Mouse (Mus musculus): Measurements from ENCODE around the gene Zglp1. TPM values are rescaled to one million over a fixed set of nuclear protein-coding genes. Genes with fewer than 3 reads are reported as not detected.

Zglp1 gene
- polyA plus RNA-seq, 1 experiment from 2014 or later = 2.4 TPM

GRCm38 (mm10) chr9:21027774-21028290, 39.1 kb downstream of the Zglp1 start:
- WGBS = 42% methylated on average over 8 of the region's 8 CpGs
- H3K27ac ChIP-seq (replicated peaks; ENCODE audit: low read depth, low read length) = no peak overlapping the region
- ATAC-seq (ENCODE audit: insufficient number of reproducible peaks, low FRiP score, low TSS enrichment, low read depth) = no peak
- no peak overlapping the region for H3K4me3 ChIP-seq (ENCODE audit: low read depth, low read length)
- H3K4me1 ChIP-seq (ENCODE audit: control insufficient read depth, insufficient read depth, low read length) = peaks cover 9% of the 10 kb centered on the region
- no peaks in the 10 kb centered on the region for H3K36me3 ChIP-seq (ENCODE audit: control insufficient read depth, insufficient read depth, low read length)
- peaks cover 39% of the 10 kb centered on the region for H3K27me3 ChIP-seq (ENCODE audit: control insufficient read depth, insufficient read depth, low read length)
- no peak for DNase-seq (ENCODE audit: low spot score)
- H3K4me2 ChIP-seq (ENCODE audit: low read depth, severe bottlenecking) = no peak overlapping the region
- H3K9ac ChIP-seq (ENCODE audit: low read length) = 0 out of 2 replicates have a peak overlapping the region, but pooled peaks have one; percentile 5
- no peaks in the 10 kb centered on the region for H3K9me3 ChIP-seq (ENCODE audit: control insufficient read depth, low read length)

GRCm38 (mm10) chr9:21026849-21027248, 40.0 kb downstream of the Zglp1 start:
- H3K9ac ChIP-seq (ENCODE audit: low read length) = no peak overlapping the region
- peaks cover 29% of the 10 kb centered on the region for H3K27me3 ChIP-seq (ENCODE audit: control insufficient read depth, insufficient read depth, low read length)
- 76% methylated on average over 12 of the region's 12 CpGs for WGBS

GRCm38 (mm10) chr9:21025258-21025810, 41.6 kb downstream of the Zglp1 start:
- no peak for ATAC-seq (ENCODE audit: insufficient number of reproducible peaks, low FRiP score, low TSS enrichment, low read depth)
- 73% methylated on average over 19 of the region's 19 CpGs for WGBS
- no peak for DNase-seq (ENCODE audit: low spot score)
- Histone ChIP-seq H3K27ac (replicated peaks; ENCODE audit: low read depth, low read length) (no peak overlapping the region), H3K27me3 (ENCODE audit: control insufficient read depth, insufficient read depth, low read length) (peaks cover 22% of the 10 kb centered on the region), H3K4me3 (ENCODE audit: low read depth, low read length) (no peak overlapping the region), H3K9ac (ENCODE audit: low read length) (0 out of 2 replicates have a peak overlapping the region, but pooled peaks have one; percentile 4), H3K4me2 (ENCODE audit: low read depth, severe bottlenecking) (no peak overlapping the region), H3K4me1 (ENCODE audit: control insufficient read depth, insufficient read depth, low read length) (0 out of 2 replicates have a peak, but pooled peaks cover 5% of the 10 kb centered on the region), H3K9me3 (ENCODE audit: control insufficient read depth, low read length) (no peaks in the 10 kb centered on the region), H3K36me3 (ENCODE audit: control insufficient read depth, insufficient read depth, low read length) (no peaks in the 10 kb centered on the region)

More at GRCm38 (mm10) chr9:21026849-21027248, 40.0 kb downstream of the Zglp1 start:
- Histone ChIP-seq H3K9me3 (ENCODE audit: control insufficient read depth, low read length) (no peaks in the 10 kb centered on the region), H3K4me2 (ENCODE audit: low read depth, severe bottlenecking) (no peak overlapping the region), H3K27ac (replicated peaks; ENCODE audit: low read depth, low read length) (no peak overlapping the region), H3K36me3 (ENCODE audit: control insufficient read depth, insufficient read depth, low read length) (no peaks in the 10 kb centered on the region), H3K4me3 (ENCODE audit: low read depth, low read length) (no peak overlapping the region), H3K4me1 (ENCODE audit: control insufficient read depth, insufficient read depth, low read length) (peaks cover 8% of the 10 kb centered on the region)
- ATAC-seq (ENCODE audit: insufficient number of reproducible peaks, low FRiP score, low TSS enrichment, low read depth) (no peak), DNase-seq (ENCODE audit: low spot score) (no peak)

GRCm38 (mm10) chr9:21022726-21023125, 44.2 kb downstream of the Zglp1 start:
- no peak overlapping the region for H3K4me2 ChIP-seq (ENCODE audit: low read depth, severe bottlenecking)
- no peak overlapping the region for H3K27ac ChIP-seq (replicated peaks; ENCODE audit: low read depth, low read length)
- no peaks in the 10 kb centered on the region for H3K4me1 ChIP-seq (ENCODE audit: control insufficient read depth, insufficient read depth, low read length)
- H3K36me3 ChIP-seq (ENCODE audit: control insufficient read depth, insufficient read depth, low read length) = no peaks in the 10 kb centered on the region
- H3K9me3 ChIP-seq (ENCODE audit: control insufficient read depth, low read length) = no peaks in the 10 kb centered on the region
- 87% methylated on average over 1 of the region's 1 CpGs for WGBS
- H3K4me3 ChIP-seq (ENCODE audit: low read depth, low read length) = no peak overlapping the region
- H3K27me3 ChIP-seq (ENCODE audit: control insufficient read depth, insufficient read depth, low read length) = 0 out of 2 replicates have a peak, but pooled peaks cover 3% of the 10 kb centered on the region
- ATAC-seq (ENCODE audit: insufficient number of reproducible peaks, low FRiP score, low TSS enrichment, low read depth) (no peak), DNase-seq (ENCODE audit: low spot score) (no peak)
- H3K9ac ChIP-seq (ENCODE audit: low read length) = no peak overlapping the region

GRCm38 (mm10) chr9:21022288-21022687, 44.6 kb downstream of the Zglp1 start:
- no peak overlapping the region for H3K4me3 ChIP-seq (ENCODE audit: low read depth, low read length)
- no peak overlapping the region for H3K27ac ChIP-seq (replicated peaks; ENCODE audit: low read depth, low read length)
- ATAC-seq (ENCODE audit: insufficient number of reproducible peaks, low FRiP score, low TSS enrichment, low read depth) (no peak), DNase-seq (ENCODE audit: low spot score) (no peak)
- 53% methylated on average over 6 of the region's 6 CpGs for WGBS
- H3K36me3 ChIP-seq (ENCODE audit: control insufficient read depth, insufficient read depth, low read length) = no peaks in the 10 kb centered on the region
- H3K4me2 ChIP-seq (ENCODE audit: low read depth, severe bottlenecking) = no peak overlapping the region
- H3K4me1 ChIP-seq (ENCODE audit: control insufficient read depth, insufficient read depth, low read length) = no peaks in the 10 kb centered on the region
- H3K9ac ChIP-seq (ENCODE audit: low read length) = no peak overlapping the region
- H3K27me3 ChIP-seq (ENCODE audit: control insufficient read depth, insufficient read depth, low read length) = peaks cover 7% of the 10 kb centered on the region; the same call in 1 of the 2 replicates
- no peaks in the 10 kb centered on the region for H3K9me3 ChIP-seq (ENCODE audit: control insufficient read depth, low read length)

GRCm38 (mm10) chr9:21021363-21021762, 45.5 kb downstream of the Zglp1 start:
- no peak overlapping the region for H3K4me3 ChIP-seq (ENCODE audit: low read depth, low read length)
- no peak for ATAC-seq (ENCODE audit: insufficient number of reproducible peaks, low FRiP score, low TSS enrichment, low read depth)
- H3K4me2 ChIP-seq (ENCODE audit: low read depth, severe bottlenecking) = no peak overlapping the region
- H3K36me3 ChIP-seq (ENCODE audit: control insufficient read depth, insufficient read depth, low read length) = no peaks in the 10 kb centered on the region
- H3K4me1 ChIP-seq (ENCODE audit: control insufficient read depth, insufficient read depth, low read length) = no peaks in the 10 kb centered on the region
- WGBS = 76% methylated on average over 3 of the region's 3 CpGs
- DNase-seq (ENCODE audit: low spot score) = no peak
- H3K9ac ChIP-seq (ENCODE audit: low read length) = no peak overlapping the region
- no peaks in the 10 kb centered on the region for H3K9me3 ChIP-seq (ENCODE audit: control insufficient read depth, low read length)
- peaks cover 15% of the 10 kb centered on the region for H3K27me3 ChIP-seq (ENCODE audit: control insufficient read depth, insufficient read depth, low read length)
- no peak overlapping the region for H3K27ac ChIP-seq (replicated peaks; ENCODE audit: low read depth, low read length)

GRCm38 (mm10) chr9:21018600-21018999, 48.3 kb downstream of the Zglp1 start:
- Histone ChIP-seq H3K4me2 (ENCODE audit: low read depth, severe bottlenecking) (no peak overlapping the region), H3K27ac (replicated peaks; ENCODE audit: low read depth, low read length) (no peak overlapping the region), H3K27me3 (ENCODE audit: control insufficient read depth, insufficient read depth, low read length) (peaks cover 39% of the 10 kb centered on the region), H3K9me3 (ENCODE audit: control insufficient read depth, low read length) (no peaks in the 10 kb centered on the region), H3K9ac (ENCODE audit: low read length) (no peak overlapping the region), H3K4me1 (ENCODE audit: control insufficient read depth, insufficient read depth, low read length) (peaks cover 6% of the 10 kb centered on the region; the same call in 1 of the 2 replicates), H3K36me3 (ENCODE audit: control insufficient read depth, insufficient read depth, low read length) (no peaks in the 10 kb centered on the region), H3K4me3 (ENCODE audit: low read depth, low read length) (no peak overlapping the region)
- 70% methylated on average over 2 of the region's 2 CpGs for WGBS
- no peak for DNase-seq (ENCODE audit: low spot score)
- ATAC-seq (ENCODE audit: insufficient number of reproducible peaks, low FRiP score, low TSS enrichment, low read depth) = no peak

- no peak overlapping the region for H3K4me2 ChIP-seq (ENCODE audit: low read depth, severe bottlenecking)
- no peaks in the 10 kb centered on the region for H3K9me3 ChIP-seq (ENCODE audit: control insufficient read depth, low read length)
- H3K4me3 ChIP-seq (ENCODE audit: low read depth, low read length) = no peak overlapping the region
- peaks cover 6% of the 10 kb centered on the region; the same call in 1 of the 2 replicates for H3K4me1 ChIP-seq (ENCODE audit: control insufficient read depth, insufficient read depth, low read length)
- no peaks in the 10 kb centered on the region for H3K36me3 ChIP-seq (ENCODE audit: control insufficient read depth, insufficient read depth, low read length)
- WGBS = 35% methylated on average over 4 of the region's 4 CpGs
- peaks cover 39% of the 10 kb centered on the region for H3K27me3 ChIP-seq (ENCODE audit: control insufficient read depth, insufficient read depth, low read length)
- H3K27ac ChIP-seq (replicated peaks; ENCODE audit: low read depth, low read length) = no peak overlapping the region
- DNase-seq (ENCODE audit: low spot score) (no peak), ATAC-seq (ENCODE audit: insufficient number of reproducible peaks, low FRiP score, low TSS enrichment, low read depth) (no peak)
- H3K9ac ChIP-seq (ENCODE audit: low read length) = no peak overlapping the region
Observed at GRCm38 (mm10) chr9:21017177-21017575, 49.7 kb downstream of the Zglp1 start.

All from limb, embryonic 11.5 days (tissue).